Mouse (Mus musculus) embryo, embryonic 10.5 days (tissue): ENCODE measurements at regions not wholly inside any gene's neighbourhood (a gene's known extent, or its start where the extent isn't known, plus 50 kb on each side); places are given as distances from the start of the nearest gene placed in this dataset.

Experiments
- DNase-seq: peaks from one replicate; pipeline ENCODE4 v3.0.0-alpha.2; 2015; ENCODE audit warnings: low spot score

- no peak for DNase-seq
Measured at GRCm38 (mm10) chr17:84027275-84027674, 160.5 kb downstream of the Zfp36l2 start.

- peak; percentile 35 for DNase-seq
Measured at GRCm38 (mm10) chr17:84026110-84026509, 161.6 kb downstream of the Zfp36l2 start.

GRCm38 (mm10) chr17:84022358-84022757, 165.4 kb downstream of the Zfp36l2 start:
- no peak for DNase-seq

GRCm38 (mm10) chr17:84018817-84019216, 168.9 kb downstream of the Zfp36l2 start:
- DNase-seq, result no peak

GRCm38 (mm10) chr17:84017891-84018290, 169.9 kb downstream of the Zfp36l2 start:
- DNase-seq, result no peak

GRCm38 (mm10) chr17:84014287-84015039, 166.7 kb upstream of the Haao start:
- no peak for DNase-seq

GRCm38 (mm10) chr17:84010492-84011060, 162.8 kb upstream of the Haao start:
- no peak for DNase-seq

- DNase-seq, result no peak
Measured at GRCm38 (mm10) chr17:84009966-84010365, 162.2 kb upstream of the Haao start.

GRCm38 (mm10) chr17:84009194-84009593, 161.4 kb upstream of the Haao start:
- DNase-seq, result no peak

GRCm38 (mm10) chr17:84008682-84009052, 160.9 kb upstream of the Haao start:
- DNase-seq, result peak; percentile 74

- DNase-seq, result no peak
Measured at GRCm38 (mm10) chr17:84008035-84008681, 160.4 kb upstream of the Haao start.

GRCm38 (mm10) chr17:84006748-84007147, 159.0 kb upstream of the Haao start:
- DNase-seq, result no peak

- DNase-seq, result no peak
Measured at GRCm38 (mm10) chr17:84004237-84004636, 156.5 kb upstream of the Haao start.

- DNase-seq, result no peak
Measured at GRCm38 (mm10) chr17:84003489-84004234, 155.9 kb upstream of the Haao start.

- no peak for DNase-seq
Measured at GRCm38 (mm10) chr17:84002939-84003338, 155.2 kb upstream of the Haao start.

- no peak for DNase-seq
Measured at GRCm38 (mm10) chr17:84002327-84002726, 154.6 kb upstream of the Haao start.

- no peak for DNase-seq
Measured at GRCm38 (mm10) chr17:84000115-84000514, 152.4 kb upstream of the Haao start.

- DNase-seq, result no peak
Measured at GRCm38 (mm10) chr17:83998972-83999545, 151.3 kb upstream of the Haao start.

GRCm38 (mm10) chr17:83998341-83998740, 150.6 kb upstream of the Haao start:
- DNase-seq, result no peak

- DNase-seq, result peak; percentile 57
Measured at GRCm38 (mm10) chr17:83997778-83998177, 150.0 kb upstream of the Haao start.

- no peak for DNase-seq
Measured at GRCm38 (mm10) chr17:83993028-83993427, 145.3 kb upstream of the Haao start.
